Mouse (Mus musculus): ENCODE measurements at regions not wholly inside any gene's neighbourhood (a gene's known extent, or its start where the extent isn't known, plus 50 kb on each side); places are given as distances from the start of the nearest gene placed in this dataset.

GRCm38 (mm10) chr6:31318506-31318905, 80.0 kb upstream of the Mkln1 start:
- DNase-seq (ENCODE audit: low read depth, low spot score): no peak

- no peak for DNase-seq (ENCODE audit: low read depth, low spot score)
Observed at GRCm38 (mm10) chr6:31319431-31319830, 79.1 kb upstream of the Mkln1 start.

DNA sequence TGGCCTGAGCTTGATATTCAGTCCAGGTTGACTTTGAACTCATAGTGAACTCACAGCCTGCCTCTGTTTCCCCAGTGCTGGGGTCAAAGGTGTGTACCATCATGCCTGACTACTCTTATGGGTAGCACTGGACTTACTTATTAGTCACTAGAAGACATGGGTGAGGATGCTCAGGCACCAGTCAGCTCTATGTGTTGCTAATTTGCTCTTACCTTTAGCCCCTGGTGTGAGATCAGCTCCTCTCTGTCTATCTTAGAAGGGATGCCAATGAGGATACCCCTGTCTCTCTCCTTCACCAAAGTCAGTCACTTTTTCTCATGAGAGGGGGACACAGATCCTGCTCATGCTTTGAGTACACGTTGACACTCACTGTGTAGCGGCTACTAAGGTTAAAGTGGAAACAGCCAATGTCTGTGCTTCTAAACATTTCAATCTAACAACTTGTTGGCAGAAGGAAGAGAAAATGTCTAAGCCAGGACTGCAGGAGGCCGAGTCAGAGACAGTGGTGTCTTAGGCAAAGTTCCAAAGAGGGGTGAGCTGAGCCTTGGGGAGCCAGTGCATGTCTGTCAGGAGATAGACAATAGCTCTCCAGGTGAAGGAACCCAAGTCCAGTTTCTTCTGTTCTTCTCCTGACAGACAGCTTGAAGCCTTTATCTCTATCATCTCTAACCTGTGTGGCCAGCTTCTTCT, 78.2 kb upstream of the Mkln1 start:
- no peak for DNase-seq (ENCODE audit: low read depth, low spot score)

DNA sequence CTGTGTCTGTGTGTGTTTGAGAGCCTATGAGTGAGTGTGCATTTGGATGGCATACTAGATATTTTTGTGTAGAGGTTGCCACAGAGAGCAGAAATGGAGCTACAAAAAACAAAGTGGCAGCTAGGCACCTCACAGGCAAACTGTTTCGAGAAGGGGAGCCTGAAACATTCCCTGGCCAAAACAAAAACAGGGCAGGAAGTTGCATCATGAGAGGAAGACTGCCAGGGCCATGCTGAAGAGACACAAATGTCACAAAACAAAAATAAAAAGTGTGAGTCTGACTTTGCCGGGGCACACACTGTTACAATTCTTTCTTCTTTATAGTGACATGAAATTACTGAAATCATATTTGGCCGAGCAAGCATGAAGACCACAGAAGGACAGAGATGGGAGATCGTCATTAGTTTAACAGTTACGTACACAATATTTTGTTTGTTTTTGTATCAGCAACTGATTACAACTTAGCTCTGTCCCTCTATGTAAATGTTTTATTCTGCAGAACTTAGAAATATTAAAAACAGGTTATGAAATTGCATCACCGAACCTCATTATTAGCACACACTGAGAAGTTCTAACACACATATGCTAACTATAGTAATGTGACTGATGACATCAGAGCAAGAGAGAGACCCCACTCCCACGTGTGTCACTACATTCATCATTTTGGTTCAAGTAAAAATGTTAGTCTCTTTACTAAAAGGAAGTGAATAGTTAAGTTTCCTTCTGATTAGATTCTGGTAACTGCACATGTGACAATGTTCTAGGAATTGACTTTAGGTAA, 77.3 kb upstream of the Mkln1 start:
- DNase-seq (ENCODE audit: low read depth, low spot score): no peak

- no peak for DNase-seq (ENCODE audit: low read depth, low spot score)
Observed at GRCm38 (mm10) chr6:31321902-31322301, 76.6 kb upstream of the Mkln1 start.

DNA sequence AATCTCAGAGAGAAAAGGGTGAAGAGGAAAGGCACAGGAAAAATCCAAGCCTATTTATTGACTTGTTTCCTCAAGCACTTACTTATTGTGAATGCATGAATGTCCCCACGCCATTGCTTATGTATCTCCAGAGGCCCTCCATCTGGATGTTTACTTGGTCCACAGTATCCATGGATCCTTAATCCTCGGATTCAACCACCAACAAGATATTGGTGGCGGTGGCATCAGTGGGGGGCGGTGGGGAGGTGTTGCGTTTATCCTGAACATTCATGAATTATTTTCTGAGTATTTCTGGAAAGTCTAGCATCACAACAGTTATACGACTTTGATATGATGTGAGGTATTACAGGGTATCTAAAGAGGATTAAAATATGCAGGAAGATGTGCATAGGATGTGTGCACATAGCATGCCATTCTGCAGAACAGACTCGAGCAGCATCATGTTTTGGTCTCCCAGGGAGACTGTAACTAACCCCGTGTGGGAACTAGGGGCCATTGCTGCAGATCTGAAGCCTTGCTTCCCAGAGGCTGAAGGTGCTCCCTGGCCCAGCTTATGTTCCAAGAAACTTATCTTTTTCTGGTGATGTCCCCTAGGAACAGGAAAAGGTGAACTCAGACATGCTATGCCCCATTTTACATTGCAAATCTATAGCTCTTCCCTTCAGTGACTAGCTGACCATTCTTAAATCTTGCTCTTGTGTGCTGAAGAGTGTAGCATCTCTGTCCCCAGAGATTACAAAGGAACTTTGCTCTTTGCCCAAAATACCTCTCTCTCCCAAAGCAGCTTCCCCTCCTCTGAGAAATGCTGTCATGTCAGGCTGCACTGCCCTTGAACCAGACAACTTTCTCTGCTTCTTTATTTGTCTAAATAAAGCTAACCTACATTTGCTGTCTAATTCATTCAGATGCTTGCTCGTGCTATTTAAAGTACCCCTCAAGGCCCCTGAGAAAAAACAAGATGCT, 75.0 kb upstream of the Mkln1 start:
- no peak for DNase-seq (ENCODE audit: low read depth, low spot score)

DNA sequence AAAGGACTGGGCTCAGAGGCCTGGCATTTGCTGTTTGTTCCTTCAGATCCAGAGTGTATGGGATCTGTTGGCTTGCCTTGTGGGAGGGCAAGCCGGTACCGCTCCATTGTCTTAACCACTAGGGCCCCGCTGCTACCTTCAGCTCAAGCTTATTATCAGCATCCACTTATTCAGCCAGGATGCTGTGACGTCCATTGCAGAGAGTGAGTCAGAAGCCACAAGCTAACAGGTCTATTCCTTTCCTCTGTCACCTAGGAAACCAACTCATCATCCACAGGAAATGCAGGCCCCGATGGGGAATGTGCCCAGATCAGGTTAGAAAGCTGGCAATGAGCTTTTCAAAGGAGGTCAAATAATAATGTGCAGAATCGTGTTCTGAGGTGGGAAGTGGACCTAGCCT, 73.8 kb upstream of the Mkln1 start:
- peak; percentile 24 for DNase-seq (ENCODE audit: low read depth, low spot score)

GRCm38 (mm10) chr6:31325621-31326020, 72.9 kb upstream of the Mkln1 start:
- no peak for DNase-seq (ENCODE audit: low read depth, low spot score)

- no peak for DNase-seq (ENCODE audit: low read depth, low spot score)
Observed at GRCm38 (mm10) chr6:31330327-31330726, 68.2 kb upstream of the Mkln1 start.

DNA sequence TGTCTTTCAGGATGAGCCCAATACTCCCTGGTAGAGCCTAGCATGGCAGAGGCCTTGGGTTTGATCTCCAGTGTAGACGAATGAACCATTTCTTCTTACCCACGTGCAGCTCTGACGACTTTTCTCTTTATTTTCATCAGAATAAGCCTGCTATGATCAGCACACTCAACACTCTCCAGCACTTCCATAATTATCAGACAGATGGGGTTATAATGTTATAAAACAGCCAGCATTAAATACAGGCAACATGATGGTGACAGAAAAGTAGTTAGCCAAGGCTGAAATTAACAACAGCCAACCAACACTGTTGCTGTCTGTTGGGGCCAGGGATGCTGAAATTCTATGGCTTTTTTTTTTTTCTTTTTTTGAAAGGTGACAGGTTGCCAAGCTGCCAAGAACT, 67.7 kb upstream of the Mkln1 start:
- DNase-seq (ENCODE audit: low read depth, low spot score): no peak

- no peak for DNase-seq (ENCODE audit: low read depth, low spot score)
Observed at GRCm38 (mm10) chr6:31332254-31332653, 66.3 kb upstream of the Mkln1 start.

DNA sequence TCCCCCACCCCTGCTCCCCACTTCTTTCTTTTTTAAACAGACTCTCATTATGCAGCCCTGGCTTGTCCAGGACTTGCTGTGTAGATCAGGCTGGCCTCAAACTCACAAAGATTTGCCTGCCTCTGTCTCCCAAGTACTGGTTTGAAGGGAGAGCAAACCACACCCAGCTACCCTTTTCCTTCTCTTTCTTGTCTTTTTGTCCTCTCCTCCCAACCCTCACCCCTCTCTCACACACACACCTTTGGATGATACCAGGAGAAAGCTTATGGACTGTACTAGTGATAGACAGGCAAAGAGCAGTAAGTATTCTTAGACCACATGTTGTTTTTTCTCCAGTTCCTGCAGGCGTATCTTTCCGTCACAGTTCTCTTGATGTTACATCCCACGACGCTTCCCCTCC, 65.8 kb upstream of the Mkln1 start:
- DNase-seq (ENCODE audit: low read depth, low spot score): no peak

GRCm38 (mm10) chr6:31333228-31333922, 65.2 kb upstream of the Mkln1 start:
- DNase-seq (ENCODE audit: low read depth, low spot score): no peak

DNA sequence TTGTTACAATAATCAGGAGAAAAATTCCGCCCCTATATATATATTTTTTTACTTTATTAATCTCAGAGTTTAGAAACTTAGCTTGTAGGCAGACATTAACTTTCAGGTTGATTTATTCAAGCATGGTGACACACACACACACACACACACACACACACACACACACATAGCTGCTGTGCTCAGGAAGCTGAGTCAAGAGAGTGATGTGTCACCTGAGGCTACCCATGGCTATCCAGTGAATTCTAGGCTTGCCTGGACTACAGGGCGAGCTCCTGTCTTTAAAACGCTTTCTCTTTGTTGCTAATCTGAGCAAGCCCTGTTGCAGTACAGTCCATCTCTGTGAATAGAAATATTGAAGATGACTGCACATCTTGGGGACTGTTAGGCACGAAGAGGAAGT, 64.4 kb upstream of the Mkln1 start:
- no peak for DNase-seq (ENCODE audit: low read depth, low spot score)

DNA sequence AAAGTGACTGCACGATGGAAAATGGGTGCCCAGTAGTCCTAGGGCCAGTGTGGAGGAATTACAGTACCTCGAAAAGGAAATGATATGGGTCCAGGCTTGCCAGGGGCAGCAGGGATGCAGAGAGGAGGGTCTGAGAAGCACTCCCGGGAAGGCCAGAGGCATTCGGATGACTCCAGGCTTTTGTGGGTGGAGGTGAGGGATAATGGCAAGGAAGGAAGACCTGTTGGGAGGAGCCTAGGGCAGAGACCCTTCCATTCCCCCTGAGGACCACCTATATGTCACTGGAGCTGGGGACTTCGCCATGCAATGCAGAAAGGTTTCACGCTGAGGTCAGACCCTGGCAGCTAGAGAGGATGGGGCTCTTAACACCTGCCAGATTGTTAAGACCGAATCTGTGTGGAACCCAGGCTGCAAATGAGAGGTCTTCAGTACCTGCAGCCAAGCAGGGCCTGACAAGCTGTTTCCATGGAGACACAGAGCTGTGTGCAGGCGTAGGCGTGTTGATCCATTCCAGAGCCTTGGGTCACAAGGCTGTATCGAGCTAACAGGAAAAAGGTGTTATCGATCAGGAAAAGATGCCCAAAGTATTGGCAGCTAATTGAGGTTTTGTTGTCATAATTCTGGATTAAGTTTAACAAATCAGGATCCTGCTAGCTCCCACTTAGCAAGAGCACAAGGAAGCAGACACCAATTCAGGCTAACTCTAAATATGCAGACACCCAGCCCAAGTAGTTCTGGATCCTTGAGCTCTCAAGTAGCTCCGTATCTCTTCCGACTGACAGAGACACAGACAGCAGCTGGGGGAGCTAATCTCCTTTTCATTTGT, 59.2 kb upstream of the Mkln1 start:
- peak; percentile 24 for DNase-seq (ENCODE audit: low read depth, low spot score)

DNA sequence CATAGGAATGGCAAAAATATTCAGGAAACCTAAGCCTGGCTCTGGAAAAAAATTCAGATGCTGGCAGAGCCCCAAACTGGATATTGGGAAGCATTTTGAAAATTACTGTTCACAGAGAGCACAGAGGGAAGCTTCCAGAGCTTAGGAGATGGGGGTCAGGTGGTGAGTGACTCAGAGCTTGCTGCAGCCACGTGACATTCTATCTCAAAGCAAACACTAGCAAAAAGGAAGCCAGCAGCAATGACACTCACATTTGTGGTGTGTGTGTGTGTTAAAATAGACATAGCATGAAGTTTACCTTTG, 58.6 kb upstream of the Mkln1 start:
- no peak for DNase-seq (ENCODE audit: low read depth, low spot score)

- no peak for DNase-seq (ENCODE audit: low read depth, low spot score)
Observed at GRCm38 (mm10) chr6:31345366-31346084, 53.0 kb upstream of the Mkln1 start.

GRCm38 (mm10) chr6:31348333-31348732, 50.2 kb upstream of the Mkln1 start:
- DNase-seq (ENCODE audit: low read depth, low spot score): no peak

Measured in brain, embryonic 18.5 days (tissue).